Mouse (Mus musculus) thymus, postnatal 14 days (tissue): ENCODE measurements around the gene Gm20721.
A peak's percentile ranks its signal among the peaks of the same experiment; 100 is the strongest.
"Not testable (repeated sequence)": the region's sequence is repeated elsewhere in the genome, so short reads cannot be mapped to it uniquely, and the experiment has no call there.

Experiments used
- DNase-seq: peaks from one replicate; pipeline ENCODE4 v3.0.0; 2021

Gm20721 gene

DNA sequence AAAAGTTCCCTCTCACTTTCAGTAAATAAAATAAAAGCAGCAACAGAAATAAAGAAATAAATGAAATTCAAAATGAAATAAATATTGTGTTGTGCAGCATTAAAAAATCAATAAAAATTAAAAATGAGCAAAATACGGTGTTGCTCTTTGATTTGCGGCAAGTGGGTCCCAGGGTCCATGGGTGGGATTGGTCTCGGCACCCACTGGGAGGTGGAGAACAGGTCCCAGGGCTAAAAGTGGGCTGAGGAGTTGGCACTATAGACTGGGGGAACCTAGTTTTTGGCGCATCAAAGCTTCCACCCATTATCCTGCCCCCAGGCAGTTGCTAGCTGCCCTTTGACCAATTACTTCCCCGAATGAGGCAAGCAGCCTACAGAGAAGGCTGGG is at the start of gene Gm20721:
Gene Gm20721 (minus strand): TSS at position 101 of the 387 bp plus-strand sequence.
- no peak for DNase-seq

DNA sequence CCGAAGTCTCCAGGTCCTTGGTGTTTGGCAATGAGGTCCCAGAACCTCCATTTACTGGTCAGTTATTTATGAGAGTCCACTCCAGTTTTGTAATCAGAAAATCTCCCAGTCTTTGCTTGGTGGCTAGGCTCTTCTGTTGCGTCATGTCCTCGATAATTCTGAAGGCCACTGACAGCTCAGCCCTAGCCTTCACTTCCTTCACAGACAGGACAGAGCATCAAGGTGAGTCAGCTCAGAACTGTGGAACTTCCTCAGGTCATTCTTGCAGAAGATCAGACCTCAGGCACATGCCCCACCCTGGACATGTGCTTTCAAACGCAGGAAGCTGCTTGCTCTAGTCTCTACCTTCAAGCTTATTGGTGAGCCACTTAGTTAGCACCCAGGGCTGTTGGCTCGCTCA is 46.9 kb upstream of the Gm20721 start:
- DNase-seq = no peak

DNA sequence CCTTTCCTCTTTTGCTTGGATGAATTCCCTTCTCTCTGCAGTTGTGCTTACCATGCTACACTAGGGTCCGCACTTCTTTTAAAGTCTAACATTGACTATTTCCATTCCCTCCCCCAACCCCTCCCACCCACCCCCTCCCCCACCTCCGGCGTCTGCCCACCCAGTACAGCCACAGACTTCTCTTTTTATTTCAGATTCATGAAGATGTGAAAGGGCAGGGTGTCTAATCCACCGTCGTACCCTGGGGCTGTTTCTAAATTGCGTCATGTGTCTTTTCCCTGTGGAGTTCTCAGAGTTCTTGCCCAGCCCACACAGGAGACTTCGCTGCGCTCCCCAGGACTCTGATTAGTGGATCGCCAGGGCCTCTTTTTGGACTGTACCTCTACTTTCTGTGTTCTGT is 46.0 kb upstream of the Gm20721 start:
- DNase-seq = no peak

DNA sequence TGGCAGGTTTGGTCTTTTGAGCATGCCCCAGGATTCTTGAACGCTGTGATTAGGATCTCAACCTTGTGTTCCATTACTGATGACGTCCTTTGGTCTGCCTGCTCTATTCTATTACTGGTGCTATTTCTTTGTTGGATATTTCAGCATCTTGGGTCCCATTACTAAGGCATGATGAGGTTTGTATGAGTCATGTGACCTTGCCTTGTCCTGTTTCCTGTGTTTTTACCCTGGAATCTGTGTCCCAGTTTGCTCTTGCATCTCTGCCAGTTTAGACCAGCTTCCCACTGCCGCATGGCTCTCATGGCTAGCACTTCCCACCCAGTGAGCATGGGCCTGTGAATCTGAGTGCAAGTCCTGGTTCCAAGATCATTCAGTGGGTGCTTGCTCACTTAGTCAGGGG is 45.4 kb upstream of the Gm20721 start:
- DNase-seq = no peak

DNA sequence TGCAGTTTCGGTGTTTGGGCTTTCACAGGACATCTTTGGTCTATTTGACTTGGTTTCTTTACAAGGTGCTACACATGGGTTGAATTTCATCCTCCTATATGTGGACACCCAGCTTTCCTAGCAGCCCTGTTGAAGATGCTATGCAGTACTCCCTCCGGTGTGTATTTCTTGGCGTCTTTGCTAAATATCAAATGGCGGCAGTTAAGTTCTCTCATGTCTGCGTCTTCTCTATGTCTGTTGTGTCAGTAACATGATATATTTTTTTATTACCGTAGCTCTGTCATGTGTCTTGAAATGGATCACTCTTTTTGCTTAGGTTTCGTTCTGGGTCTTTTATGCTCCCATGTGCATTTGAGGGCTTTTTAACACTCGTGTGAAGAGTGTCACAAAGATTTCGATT is 34.5 kb upstream of the Gm20721 start:
- DNase-seq = no peak

DNA sequence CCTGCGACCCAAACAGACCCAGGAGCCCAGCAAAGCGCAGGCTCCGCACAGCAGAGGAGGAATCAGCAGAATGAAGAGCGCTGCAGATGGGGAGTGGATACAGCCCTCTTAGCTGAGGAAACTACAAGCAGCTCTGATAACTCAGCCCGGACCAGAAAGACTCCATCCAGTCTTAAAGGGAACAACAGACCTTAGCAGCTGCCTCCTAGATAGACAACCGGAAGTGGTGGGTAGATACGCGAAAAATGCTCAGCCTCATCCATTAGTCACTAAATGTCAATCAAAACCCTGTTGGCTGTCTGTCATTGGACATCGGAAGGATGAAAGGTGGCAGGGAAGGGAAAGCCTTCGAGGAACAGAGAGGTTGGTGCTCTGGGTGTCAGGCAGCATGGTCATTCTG is 20.1 kb upstream of the Gm20721 start:
- no peak for DNase-seq

DNA sequence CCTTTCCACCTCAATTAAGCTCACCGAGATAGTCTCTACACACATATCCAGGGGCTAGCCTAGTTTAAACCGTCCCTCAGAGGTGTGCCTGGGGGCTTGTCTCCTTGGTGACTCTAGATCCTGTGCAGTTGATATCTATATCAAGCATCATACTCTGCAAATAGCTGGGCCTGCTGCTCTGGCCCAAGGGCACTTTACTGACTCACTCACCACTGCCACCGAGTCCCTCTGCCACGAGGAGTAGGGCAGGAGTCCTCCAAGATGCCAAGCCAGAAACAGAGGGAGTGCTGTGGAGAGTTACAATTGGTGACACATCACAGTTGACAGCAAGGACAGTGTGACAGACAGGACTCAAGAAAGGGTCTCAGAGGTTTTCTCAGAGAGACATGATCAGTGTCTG is 13.1 kb upstream of the Gm20721 start:
- DNase-seq = no peak

DNA sequence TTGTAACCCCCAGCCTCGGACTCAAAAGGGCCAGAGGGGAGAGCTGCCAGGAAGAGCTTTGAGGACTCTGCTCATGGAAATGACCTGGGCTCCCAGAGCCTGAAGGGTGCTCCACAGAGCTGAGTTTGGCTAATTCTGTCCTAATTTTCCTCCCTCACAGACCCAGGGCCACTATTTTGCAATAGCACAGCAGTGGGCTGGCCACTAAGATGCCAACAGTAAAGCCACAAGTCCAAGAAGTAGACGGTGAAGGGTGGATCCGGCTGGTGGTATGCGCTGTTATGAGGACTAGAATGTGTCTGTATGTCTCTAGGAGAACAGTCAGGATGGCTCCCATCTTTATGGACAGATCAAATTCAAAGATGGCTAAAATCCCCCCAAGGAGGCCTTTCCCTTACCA is 12.0 kb upstream of the Gm20721 start:
- DNase-seq = no peak

DNA sequence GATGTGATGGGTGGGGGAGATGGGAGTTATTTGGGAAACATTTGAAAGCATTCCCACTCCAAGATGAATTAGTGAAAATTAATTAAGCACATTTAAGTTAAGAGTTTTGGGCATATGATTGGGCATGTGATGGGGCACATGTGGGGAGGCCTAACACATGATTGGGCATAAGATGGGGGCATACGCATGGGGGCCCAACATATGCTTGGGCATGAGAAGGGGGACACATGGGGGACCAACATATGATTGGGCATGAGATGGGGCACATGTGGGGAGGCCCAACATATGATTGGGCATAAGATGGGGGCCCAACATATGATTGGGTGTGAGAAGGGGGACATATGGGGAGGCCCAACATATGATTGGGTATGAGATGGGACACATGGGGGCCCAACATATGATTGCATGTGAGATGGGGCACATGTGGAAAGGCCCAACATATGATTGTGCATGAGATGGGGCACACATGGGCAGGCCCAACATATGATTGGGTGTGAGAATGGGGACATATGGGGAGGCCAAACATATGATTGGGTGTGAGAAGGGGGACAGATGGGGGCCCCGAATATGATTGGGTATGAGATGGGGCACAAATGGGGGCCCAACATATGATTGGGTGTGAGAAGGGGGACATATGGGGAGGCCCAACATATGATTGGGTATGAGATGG is 622 bp upstream of the Gm20721 start:
- DNase-seq = not testable (repeated sequence)

DNA sequence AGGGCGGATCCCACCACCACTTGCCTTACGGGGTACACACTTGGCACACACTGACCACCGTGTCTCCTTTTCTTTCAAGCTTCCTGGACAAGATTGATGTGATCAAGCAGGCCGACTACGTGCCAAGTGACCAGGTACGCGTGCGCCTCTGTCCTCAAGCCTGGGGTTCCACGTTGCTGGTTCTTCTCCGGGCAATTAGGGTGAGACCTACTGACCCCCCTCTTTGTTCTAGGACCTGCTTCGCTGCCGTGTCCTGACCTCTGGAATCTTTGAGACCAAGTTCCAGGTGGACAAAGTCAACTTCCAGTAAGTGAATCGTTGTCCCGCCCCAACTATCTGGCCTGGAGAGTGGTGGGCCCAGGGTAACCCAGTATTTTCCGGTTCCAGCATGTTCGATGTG is 1.5 kb downstream of the Gm20721 start:
- no peak for DNase-seq

DNA sequence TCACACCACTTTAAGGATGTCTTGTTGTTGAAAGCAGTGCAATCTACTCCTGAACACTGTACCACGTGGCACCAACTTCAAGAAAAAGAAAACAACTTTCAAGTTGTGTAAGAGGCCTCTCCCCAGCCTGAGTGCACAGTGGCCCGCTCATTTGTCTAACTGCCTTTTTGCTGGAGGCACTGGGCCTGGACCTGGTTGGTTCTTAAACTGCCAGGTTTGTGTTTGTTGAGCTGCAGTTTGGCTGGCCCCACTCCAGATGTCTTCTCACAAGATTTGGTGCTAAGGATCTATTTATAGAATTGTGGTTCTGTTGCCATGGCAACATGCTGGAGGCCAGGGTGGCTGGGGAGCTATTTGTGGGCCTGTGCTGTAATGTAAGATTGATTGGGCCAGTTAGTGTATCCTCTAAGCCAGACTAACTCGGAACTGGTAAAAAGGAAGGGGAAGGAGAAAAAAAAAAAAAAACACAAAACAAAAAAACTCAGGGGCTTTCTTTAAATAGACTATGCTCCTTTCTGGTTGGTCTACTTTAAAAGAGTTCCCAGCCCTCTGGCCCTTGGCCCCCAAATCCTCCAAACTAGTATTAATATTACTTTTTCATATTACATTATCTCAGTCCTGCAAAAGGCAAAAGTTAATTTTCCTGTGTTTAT is 2.4 kb downstream of the Gm20721 start:
- peak; percentile 40 for DNase-seq

DNA sequence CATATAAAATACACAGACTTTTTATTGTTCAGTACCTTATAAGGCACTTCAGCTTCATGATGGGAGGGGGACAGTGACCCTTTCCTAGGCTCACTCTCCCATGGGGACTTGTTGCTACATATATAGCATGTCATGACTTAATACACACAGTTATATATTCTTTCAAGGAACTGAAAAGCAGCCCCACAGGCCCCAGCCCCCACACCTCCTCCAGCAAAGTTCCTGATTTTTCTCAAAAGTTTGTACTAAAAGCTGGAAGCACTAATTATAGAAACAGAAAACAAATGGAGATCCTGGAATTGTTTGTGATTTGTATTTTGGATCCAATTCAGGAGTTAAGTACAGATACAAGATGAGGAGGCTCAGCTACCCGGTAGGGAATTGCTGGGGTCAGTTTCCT is 2.9 kb downstream of the Gm20721 start:
- DNase-seq = no peak

DNA sequence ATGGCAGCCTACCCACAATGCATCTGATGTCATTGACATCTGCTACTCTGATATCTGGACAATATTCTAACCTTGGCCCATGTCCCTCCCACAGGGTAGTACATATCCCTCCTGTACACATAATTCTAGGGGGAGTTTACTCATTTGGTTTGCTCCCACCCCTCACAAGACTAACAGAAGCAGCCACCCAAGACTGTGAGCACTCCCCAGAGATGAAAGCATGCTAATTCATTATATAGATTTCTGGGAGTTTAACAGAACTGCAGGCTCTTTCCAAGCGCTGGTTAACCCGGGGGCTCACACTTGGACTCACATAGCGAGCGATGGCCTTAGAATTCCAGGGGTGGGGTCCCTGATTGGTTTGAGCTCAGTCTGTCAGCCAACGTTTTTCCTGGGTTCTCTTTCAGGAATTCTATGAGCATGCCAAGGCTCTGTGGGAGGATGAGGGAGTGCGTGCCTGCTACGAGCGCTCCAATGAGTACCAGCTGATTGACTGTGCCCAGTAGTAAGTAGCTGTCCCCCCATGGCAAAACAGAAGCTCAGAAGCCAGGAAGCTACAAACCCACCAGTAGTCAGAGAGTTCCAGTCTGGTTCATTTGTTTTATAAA is 3.6 kb downstream of the Gm20721 start:
- DNase-seq = no peak

DNA sequence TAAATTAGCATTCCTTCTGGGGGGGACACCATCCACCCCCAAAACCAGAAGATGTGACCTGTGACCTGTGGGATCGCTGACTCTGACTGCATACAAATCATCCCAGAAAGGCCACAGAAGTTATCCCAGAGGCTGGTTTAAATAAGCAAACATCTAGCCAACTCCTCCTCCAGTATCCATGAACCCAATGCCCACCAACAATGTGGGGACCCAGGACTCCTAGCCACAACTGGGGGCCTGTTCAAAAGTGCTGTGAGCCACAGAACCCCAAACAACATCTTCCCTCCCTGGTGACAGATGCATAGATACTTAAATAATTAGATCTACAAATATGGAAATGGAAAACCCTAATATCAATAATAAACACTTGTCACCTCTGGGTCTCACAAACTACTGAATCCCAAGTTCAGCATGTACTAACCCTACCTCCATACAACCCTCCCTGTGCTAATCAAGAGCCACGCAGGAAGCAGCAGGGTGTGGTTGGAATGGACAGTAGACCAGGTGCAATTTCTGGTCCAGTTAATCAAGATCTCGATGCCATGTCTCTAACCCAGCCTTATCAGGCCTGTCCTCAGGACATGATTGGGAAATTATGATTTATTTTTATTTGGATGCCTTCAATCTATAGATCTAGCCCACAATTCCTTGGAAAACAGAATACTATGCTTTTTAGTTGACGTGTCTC is 5.5 kb downstream of the Gm20721 start:
- no peak for DNase-seq

DNA sequence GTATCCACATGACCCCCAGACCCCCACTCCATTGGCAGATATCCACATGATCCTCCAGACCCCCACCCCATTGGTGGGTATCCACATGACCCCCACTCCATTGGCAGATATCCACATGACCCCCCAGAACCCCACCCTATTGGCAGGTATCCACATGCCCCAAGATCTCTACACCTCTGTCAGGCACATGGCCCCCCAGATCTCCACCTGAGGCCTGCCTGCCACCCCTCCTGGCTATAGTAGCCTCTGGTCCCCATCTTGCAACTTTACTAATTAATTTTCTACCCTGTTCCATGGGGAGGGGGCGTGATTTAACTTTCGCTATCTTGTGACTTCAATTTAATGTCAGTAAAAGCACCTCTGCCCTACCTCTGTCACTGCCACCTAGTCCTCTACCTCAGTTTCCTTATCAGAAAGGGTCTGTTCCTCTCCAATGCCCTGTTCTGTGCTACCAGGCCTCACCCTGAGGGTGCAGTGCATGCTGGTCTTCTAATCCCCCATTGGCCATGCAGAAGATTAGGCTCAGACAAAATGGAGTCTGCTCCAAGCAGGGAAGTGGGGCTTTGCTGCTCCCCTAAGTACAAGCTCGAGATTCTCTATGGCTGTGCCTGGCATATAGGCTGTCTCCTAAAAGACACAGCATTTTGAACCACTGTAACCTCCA is 6.2 kb downstream of the Gm20721 start:
- DNase-seq = no peak

DNA sequence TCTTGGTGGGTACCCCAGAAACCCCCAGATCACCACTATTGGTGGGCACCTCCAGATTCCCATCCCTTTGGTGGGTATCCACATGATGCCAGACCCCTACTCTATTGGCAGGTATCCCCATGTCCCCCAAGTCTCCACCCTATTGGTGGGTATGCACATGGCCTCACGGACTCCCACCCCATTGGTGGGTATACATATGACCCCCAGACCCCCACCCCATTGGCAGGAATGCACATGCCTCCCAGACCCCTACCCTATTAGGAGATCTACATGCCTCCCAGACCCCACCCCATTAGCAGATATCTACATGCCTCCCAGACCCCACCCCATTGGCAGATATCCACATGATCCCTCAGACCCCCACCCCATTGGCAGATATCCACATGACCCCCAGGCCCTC is 6.8 kb downstream of the Gm20721 start:
- no peak for DNase-seq

DNA sequence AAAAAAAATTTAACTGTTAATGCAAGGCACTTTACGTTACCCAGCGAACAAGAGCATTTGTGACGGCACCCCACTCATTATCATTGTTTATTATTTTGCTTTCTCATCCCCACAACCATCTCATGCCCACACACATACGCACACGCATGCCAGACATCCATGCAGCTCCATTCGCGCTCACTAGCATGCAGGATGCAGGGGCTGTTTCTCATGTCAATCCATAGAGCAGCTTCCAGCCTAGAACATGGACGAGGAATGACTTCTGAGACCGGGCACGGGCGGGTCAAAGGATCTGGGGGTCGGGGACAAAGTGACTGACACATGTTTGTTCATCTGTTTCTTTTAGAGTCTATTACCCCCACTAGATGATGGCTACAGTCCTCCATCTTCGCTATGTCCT is 9.2 kb downstream of the Gm20721 start:
- no peak for DNase-seq

DNA sequence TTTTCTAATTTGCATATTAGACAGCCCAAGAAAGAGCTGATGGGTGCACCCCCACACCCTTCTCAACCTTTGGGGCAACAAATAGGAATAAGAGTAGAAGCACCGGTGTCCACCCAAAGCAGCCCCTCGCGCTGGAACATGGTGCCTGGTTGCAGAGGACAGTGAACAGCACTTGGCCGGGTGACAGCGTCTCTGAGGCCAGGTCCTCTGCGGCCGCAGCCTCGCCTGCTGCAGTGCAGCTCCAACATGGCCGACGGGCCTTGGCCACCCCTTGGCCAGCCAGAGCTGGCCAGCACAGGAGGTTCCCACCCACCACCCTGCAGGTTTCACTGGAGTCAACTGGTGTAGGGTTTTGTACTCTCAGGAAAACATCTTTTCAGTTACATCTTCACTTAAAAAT is 12.1 kb downstream of the Gm20721 start:
- no peak for DNase-seq

DNA sequence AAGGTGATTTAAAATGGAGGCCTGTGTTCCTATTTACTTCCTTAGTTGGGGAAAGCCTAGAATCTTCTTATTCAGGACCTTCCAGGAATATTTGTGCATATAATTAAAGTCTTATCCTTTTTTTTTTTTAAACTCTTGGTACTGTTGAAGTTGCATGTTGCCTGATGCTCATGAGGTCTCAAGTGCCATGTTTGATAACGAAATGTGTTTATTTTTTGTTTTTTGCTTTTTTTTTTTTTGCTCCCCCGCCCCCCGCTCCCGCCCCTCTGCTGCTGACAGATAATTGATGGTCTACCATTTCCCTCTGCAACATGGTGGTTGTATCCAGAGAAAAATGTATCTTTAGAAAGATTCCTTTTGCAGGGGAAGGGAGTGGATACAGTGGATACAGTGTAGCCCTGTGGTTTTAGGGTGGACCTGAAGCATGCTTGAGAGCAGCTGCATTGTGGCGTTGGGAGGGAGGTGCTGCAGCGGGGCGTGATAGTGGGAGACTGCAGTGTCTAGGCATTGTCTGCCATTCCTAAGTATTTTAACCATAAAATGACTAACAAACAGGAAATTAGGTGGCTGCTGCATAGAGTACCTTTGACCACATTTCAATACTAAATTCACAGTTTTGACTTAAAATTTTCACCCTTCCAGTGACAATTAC is 13.1 kb downstream of the Gm20721 start:
- DNase-seq = no peak

DNA sequence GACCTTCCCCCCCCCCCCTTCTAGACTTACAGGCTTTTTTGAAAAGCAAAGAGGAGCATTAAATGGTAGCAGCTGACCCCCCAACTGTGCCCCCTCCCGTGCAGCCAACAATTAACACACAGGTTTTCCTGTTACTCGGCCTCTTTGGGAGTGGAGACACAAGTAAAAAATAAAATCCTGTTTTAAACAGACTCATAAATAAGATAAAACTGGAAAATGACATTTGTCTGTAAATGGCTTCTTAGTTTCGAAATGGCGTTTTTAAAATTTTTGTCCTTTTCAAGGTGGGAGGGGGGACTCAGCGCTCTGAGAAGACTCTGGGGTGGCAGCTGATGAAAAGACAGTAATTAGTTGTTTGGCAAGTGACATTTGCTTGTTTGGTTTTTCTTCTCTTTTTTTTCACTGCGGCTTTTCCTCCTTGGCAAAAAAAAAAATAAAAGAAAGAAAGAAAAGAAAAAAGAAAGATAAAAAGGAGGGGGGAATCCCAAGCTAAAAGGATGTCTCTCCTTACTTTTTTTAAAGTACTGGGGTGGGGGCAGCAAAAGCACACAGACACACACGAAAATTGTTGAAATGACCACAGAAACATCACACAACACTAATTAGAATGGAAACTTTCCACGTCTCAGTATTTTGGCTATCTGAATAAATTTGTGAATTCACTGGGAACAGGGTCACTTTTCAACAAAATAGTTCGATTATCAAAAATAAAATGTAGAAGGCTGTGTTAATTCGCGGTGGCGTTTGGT is 15.1 kb downstream of the Gm20721 start:
- no peak for DNase-seq

DNA sequence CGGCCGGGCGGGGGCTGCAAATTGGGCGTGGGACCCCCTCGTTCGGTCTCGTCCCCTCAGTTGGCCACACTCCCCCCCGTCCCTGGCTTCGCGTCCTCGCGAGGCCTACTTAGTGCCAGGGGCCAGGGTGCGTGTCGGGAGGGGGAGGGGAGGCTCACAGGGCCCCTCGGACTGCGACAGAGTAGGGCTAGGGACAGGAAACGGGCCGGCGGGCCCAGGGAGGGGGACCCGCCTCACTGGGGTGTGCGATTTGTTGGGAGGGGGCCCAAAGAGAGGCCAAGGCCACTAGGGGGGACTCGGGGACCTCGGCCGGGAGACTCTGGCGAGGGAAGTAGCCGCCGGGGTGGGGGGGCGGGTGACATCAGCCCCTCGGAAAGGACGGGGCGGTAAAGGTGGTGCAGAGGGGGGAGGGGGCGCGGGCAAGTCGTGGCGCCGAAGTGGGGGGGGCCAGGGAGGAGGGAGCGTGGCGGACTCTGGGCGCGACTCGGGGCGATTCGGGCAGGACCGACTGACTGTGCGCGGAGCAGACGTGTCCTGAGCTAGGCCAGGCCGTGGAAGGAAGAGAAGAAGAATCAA is 15.8 kb downstream of the Gm20721 start:
- DNase-seq = peak; percentile 77
